Mouse (Mus musculus) cerebellum, adult 11-12 months (tissue): ENCODE measurements around the gene Cul5.

Experiments
- DNase-seq: peaks from one replicate; pipeline ENCODE4 v3.0.0; 2022

The Cul5 gene

GRCm38 (mm10) chr9:53669680-53670219 is at the start of gene Cul5:
Cul5 (minus strand) TSS chr9:53670014.
- no peak for DNase-seq

GRCm38 (mm10) chr9:53705992-53706696 is 36.3 kb upstream of the Cul5 start, which contains the start of gene Rab39:
Rab39 (minus strand) TSS chr9:53706232.
- DNase-seq: peak; percentile 25

DNA sequence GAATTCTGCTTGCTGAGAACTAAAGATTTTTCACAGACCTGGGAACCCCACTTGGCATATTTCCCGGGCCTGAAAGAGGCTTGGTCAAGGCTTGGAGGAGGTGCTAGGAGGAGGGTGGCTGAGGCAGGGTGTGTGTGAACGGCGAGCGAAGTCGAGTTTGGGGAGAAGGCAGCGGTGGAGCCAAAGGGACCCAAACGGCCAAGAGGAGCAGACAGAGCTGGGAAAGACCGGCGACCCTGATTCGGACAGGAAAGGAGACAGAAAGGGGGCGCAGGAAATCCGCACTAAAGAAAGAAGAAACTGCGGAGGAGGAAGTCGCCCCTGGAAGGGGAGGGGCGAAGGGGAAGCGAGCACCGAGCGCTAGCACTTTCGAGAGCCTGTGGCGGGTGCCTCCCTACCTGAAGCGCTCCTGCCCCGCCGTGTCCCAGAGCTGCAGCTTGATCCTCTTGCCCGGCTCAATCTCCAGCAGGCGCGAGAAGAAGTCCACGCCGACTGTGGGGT is 35.7 kb upstream of the Cul5 start:
- peak; percentile 6 for DNase-seq

GRCm38 (mm10) chr9:53702991-53703390 is 33.2 kb upstream of the Cul5 start:
- DNase-seq: no peak

DNA sequence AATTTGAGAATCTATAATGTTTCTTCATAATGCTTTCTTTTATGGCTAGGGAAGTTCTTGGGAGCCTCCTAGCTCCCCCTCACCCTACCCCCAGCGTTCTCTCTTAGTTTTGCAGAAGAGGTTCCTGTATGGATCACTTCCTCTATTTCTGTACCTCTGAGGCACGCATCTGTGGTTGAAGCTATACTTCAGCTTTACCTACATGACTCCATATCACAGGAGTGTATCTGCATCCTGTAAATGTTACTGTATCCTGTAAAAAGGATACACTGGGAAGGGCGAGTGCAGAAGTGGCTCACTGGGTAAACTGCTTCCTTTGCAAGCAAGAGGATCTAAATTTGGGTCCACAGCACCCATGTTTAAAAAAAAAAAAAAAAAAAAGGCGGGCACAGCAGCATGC is 30.7 kb upstream of the Cul5 start:
- DNase-seq: no peak

GRCm38 (mm10) chr9:53695846-53696245 is 26.0 kb upstream of the Cul5 start:
- no peak for DNase-seq

DNA sequence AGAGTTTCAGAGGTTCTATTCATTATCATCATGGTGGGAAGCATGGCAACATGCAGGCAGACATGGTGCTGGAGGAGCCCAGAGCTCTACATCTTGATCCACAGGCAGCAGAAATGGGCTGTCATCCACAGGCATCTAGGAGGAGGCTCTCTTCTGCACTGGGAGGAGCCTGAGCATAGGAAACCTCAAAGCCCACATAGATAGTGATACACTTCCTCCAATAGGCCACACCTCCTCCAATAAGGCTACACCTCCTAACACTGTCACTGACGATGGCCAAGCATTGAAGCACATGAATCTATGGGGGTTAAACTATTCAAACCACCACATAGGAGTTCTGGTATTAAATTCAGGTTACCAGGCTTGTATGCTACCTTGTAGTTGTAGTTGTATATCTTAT is 23.9 kb upstream of the Cul5 start:
- no peak for DNase-seq

- no peak for DNase-seq
These were observed 22.2 kb upstream of the Cul5 start for GRCm38 (mm10) chr9:53691745-53692670.

DNA sequence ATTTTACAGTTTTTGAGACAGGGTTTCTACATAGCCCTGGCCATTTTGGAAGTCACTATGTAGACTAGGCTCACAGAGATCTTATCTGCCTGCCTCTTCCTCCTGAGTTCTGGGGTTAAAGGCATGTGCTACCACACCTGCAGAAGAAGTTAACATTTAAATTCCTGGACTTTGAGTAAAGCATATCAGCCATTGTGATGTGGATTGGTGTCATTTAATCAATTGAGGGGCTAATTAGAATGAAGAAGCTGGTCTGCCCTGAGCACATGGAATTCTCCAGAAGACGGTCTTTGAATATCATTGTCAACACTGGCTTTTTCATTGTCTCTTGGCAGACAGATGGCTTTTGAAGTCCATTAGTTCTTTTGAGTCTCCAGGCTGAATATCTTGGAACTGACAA is 11.0 kb upstream of the Cul5 start:
- DNase-seq: no peak

- no peak for DNase-seq
These were observed 7.1 kb upstream of the Cul5 start for GRCm38 (mm10) chr9:53676921-53677320.

DNA sequence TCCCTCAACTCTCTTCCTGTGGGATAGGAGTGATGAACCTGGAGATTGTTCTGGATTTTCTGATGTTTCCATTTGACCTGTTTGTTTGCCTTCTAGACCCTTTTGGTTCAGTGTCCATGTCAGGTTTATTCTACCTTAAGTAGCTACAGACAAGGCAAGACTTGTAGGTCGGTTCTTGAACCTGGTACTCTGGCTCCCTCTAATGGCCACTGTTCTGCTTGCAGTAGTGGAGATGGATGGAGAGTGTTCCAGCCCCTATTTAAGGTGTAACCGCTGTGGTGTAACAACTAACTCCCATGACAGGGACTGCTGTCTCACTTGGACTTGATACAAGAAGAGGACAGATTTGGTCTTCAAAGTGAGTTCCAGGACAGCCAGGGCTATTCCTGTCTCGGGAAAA is 3.8 kb upstream of the Cul5 start:
- DNase-seq: peak; percentile 59

GRCm38 (mm10) chr9:53667020-53667669 is 2.7 kb downstream of the Cul5 start:
- DNase-seq: peak; percentile 93

DNA sequence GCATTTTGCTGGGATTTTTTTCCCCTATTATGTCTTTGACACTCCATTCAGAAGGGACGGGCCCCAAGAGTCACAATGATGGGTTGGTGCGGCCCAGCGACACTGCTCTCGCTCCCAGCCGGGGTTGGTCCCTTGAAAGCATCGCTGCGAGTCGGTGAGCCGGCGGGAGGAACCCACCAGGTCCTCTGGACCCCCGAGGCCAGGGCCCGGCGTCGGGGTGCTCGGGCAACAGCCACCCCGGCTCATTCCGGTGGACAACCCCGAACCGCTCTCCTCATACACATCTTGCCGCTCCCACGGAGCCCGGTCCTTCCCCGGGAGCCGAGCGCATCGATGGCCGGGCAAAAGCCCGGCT is 3.2 kb downstream of the Cul5 start:
- no peak for DNase-seq

DNA sequence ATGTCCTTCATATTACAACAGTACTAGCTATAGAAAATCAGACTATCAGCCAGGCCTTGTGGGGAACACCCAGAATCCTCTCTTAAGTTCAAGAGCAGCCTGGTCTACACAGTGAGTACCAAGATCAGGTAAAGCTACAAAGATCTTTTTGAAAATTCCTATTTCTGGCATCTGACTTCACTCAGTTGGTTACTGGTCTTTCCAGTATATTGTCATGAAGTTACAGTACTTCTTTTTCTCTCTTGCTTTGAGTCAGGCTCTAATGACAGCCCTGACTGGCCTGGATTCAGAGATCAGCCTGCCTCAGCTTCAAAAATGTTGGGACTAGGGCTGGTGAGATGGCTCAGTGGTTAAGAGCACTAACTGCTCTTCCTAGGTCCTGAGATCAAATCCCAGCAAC is 4.4 kb downstream of the Cul5 start:
- no peak for DNase-seq

- DNase-seq: no peak
These were observed 5.0 kb downstream of the Cul5 start for GRCm38 (mm10) chr9:53664819-53665218.

DNA sequence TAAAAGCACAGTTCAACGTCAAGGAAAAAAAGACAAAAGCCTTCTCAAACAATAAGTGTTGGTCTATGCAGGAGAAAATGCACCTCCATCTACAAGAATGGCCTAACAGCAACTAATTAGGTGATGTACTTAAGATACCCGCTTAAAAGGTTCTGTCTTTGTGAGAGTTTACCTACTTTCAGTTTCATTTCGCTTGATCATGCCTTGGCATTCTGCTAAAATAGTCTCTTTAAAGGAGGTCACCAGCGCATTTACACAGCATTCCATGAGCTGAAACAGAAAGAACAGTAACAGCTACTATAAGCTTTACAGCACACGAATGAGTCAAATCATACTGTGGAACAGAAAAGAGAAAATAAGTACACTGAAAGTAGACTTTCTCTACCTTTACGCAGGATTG is 35.0 kb downstream of the Cul5 start:
- DNase-seq: no peak

GRCm38 (mm10) chr9:53615246-53615645 is 54.6 kb downstream of the Cul5 start:
- no peak for DNase-seq

DNA sequence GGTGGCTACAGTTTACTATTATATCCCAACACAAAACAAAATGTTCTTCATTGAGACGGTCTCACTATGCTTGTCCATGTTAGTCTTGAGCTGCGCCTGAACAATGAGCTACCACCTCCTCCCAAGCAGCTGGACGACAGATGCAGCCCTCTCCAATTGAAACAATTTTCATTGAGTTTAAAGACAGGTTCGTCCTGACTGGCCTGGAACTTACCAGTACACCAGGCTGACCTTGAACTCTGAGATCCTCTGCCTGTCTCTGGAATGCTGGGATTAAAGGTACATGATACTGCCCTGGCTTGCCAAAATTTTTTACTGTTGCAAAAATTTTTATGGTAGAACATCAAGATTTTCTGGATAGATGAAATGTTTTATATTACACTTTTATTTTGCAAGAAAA is 55.5 kb downstream of the Cul5 start:
- no peak for DNase-seq

- peak; percentile 94 for DNase-seq
These were observed 59.6 kb downstream of the Cul5 start, which contains the start of gene Acat1 for GRCm38 (mm10) chr9:53609968-53610781. Acat1 (minus strand) TSS chr9:53610382.

- DNase-seq: peak; percentile 27
These were observed 60.4 kb downstream of the Cul5 start for GRCm38 (mm10) chr9:53609306-53609967.

- no peak for DNase-seq
These were observed 62.0 kb downstream of the Cul5 start for GRCm38 (mm10) chr9:53607816-53608215.

DNA sequence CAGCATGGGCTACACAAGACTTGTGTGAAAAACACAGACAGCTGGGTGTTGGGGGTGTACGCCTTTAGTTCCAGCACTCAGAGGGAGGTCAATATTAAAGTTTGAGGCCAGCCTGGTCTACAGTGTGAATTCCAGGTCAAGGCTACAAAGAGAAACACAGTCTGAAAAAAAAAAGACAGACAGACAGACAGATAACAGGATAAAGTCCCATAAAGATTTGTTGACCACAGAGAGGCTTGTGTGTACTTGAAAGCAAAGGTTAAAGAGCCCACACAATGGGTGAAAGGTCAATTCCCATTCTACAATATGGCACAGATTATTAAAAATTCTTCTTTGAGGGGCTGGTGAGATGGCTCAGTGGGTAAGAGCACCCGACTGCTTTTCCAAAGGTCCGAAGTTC is 62.6 kb downstream of the Cul5 start:
- DNase-seq: no peak
